Mouse (Mus musculus): ENCODE results near the gene Med29. TPM values are rescaled to one million over a fixed set of nuclear protein-coding genes. Genes with fewer than 3 reads are reported as not detected.

The Med29 gene
- polyA plus RNA-seq, 1 experiment from 2014 or later: 54.3 TPM

DNA sequence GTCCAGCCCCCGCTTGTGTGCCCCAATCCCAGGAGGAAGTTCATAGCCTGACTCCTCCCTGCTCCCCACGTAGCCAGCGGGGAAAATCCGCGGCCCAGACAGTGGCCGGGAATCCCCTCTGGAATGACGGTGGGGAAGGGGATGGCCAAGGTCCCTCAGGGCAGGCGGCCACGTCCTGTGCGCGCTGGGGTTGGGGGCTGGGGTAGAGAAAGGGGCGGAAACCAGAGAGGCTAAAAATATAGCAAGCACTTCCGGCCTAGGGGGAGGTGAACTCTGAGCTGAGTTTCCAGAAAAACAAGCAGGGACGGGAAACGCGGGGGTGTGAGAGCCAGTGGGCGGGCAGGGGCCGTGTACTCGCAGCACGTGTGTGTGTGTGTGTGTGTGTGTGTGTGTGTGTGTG lies 10.6 kb downstream of the Med29 start:
- peak overlapping the region; percentile 73 for H3K9ac ChIP-seq (ENCODE audit: low read depth, low read length)
- no peaks in the 10 kb centered on the region for H3K27me3 ChIP-seq (ENCODE audit: control insufficient read depth, insufficient read depth, low read length)
- peak overlapping the region; percentile 98 for H3K27ac ChIP-seq (ENCODE audit: low read depth, low read length)
- no peaks in the 10 kb centered on the region for H3K9me3 ChIP-seq (replicated peaks; ENCODE audit: control insufficient read depth, low read length)
- peaks cover 52% of the 10 kb centered on the region for H3K4me1 ChIP-seq (ENCODE audit: control insufficient read depth, insufficient read depth, low read length)
- H3K4me3 ChIP-seq (ENCODE audit: low read depth, low read length): peak overlapping the region; percentile 35
- 3% methylated on average over 20 of the region's 20 CpGs for WGBS (ENCODE audit: insufficient replicate concordance)
- H3K36me3 ChIP-seq (ENCODE audit: control insufficient read depth, insufficient read depth, low read length): no peaks in the 10 kb centered on the region
- peak; percentile 58 for ATAC-seq (replicated peaks; ENCODE audit: insufficient number of reproducible peaks, low FRiP score, low TSS enrichment)
- peak overlapping the region; percentile 67 for H3K4me2 ChIP-seq

DNA sequence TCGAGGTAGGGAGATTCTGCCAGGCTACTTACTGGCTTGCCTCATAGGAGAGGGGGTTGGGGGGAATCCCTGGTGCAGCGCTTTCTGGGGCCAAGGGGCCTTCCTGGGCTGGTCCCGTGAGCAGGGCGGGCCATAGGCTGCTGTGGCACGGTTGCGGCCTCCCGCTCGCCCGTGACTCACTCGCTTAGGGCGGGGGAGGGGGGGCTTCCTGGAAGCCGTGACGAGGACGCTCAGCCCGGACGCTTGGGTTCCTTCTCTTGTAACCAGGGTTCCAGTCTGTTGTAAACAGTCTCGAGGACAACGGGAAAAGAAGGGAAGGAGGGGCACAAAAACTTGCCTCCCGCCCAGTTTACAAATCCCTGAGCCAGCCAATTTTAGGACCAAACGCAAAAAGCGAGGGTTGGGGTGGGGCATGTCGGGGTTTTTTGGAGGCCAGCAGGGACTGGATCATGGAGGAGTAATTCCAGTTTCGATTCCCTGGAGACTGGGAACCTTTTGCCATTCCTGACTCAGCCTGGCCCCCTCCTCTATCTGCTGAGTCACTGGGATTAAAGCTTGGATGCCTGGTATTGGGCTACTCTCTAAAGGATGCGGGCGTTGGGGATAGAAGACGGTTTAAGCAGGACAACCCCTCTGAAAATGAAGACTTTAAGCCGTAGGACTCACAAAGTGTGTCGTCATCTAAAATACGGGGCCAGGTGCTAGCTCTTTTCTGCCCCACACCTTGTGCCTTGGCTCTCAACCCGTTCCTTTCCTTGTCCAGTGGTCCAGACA lies 11.3 kb downstream of the Med29 start:
- H3K4me3 ChIP-seq (ENCODE audit: low read depth, low read length): peak overlapping the region; percentile 35
- no peaks in the 10 kb centered on the region for H3K9me3 ChIP-seq (replicated peaks; ENCODE audit: control insufficient read depth, low read length)
- peaks cover 58% of the 10 kb centered on the region for H3K4me1 ChIP-seq (ENCODE audit: control insufficient read depth, insufficient read depth, low read length)
- no peaks in the 10 kb centered on the region for H3K36me3 ChIP-seq (ENCODE audit: control insufficient read depth, insufficient read depth, low read length)
- H3K9ac ChIP-seq (ENCODE audit: low read depth, low read length): peak overlapping the region; percentile 73
- WGBS (ENCODE audit: insufficient replicate concordance): 4% methylated on average over 30 of the region's 30 CpGs
- peak; percentile 43; the same call in 1 of the 2 replicates for ATAC-seq (replicated peaks; ENCODE audit: insufficient number of reproducible peaks, low FRiP score, low TSS enrichment)
- no peaks in the 10 kb centered on the region for H3K27me3 ChIP-seq (ENCODE audit: control insufficient read depth, insufficient read depth, low read length)
- H3K4me2 ChIP-seq: peak overlapping the region; percentile 67
- peak overlapping the region; percentile 98 for H3K27ac ChIP-seq (ENCODE audit: low read depth, low read length)

DNA sequence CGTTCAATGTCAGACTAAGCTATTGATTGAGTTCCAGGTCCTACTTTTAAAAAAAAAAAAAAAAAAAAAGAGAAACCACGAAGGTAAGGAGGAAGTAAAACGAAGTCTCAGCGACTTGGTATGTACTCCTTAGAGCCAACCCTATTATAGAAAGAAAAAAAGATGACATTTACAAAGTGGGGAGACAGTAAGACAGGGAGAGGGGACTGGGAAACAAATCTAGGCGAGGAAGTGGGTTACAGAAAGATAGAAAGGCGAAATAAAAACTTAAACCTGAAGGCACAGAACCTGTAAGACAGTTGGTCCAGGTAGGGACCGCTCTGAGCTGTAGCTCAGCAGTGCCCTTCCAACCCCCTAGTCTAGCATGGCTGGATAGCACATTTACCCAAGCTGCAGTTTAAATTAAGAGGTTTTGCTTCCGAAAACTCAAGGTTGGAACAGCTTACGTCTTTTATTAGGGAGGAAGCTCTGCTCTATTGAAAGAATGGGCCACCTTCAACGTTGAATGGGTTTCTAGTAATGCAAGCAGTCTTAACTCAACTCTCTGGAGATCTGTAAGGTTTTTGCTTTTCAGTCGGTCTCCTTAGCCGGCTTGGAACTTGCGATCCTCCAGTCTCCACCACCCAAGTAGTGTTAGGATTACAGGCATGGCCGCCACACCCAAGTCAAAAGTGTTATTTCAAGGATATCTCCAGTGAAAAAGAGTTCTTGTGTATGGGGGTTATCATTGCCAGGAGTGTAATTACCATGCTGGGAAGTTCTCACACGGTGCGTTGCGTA lies 12.1 kb downstream of the Med29 start, which contains the start of gene Zfp36:
Zfp36 (minus strand) TSS at position 17 of the 780 bp plus-strand sequence.
- ATAC-seq (replicated peaks; ENCODE audit: insufficient number of reproducible peaks, low FRiP score, low TSS enrichment): no peak
- peaks cover 63% of the 10 kb centered on the region for H3K4me1 ChIP-seq (ENCODE audit: control insufficient read depth, insufficient read depth, low read length)
- WGBS (ENCODE audit: insufficient replicate concordance): 43% methylated on average over 17 of the region's 17 CpGs

DNA sequence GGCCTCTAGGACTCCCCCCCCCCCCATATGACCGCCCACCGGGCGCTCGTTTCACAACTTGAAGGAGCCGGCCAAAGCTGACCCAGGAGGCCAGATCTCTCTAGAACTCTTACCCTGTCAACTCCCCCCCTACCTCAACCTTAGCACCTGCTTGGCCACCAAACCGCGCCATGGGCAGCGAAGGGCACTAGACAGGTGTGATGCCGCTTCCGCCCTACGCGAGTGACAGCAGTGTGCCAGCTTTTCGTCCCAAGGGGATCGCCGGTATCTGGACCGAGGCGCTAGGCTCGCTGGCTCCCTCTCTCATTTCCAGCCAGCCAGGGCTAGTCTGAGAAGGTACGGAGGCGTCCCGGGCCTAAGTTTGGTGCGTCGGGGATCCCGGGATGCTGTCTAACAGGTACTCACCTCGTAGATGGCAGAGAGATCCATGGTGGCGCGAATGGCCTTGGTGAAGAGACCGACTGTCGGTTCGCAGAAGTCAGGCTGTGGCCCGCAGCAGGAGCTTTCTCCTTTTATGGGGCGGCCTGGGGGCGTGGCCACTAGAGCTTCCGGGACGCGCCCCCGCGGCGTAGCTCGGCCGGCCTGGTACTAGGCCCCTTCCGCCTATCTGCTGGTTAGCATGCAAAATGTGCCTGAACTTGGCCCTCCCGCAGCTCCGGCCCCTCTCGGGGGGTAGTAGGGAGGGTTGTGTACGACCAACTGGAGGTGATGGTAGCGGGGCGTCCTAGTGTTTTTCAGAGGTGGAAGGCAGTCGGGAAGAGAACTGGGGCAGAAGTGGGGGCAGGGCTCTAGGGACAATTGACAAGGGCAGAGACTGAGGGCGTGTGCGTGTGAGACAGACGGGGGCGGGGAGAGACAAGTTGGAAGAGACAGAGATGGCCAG lies 13.5 kb downstream of the Med29 start:
- Histone ChIP-seq H3K36me3 (ENCODE audit: control insufficient read depth, insufficient read depth, low read length) (no peaks in the 10 kb centered on the region), H3K4me1 (ENCODE audit: control insufficient read depth, insufficient read depth, low read length) (peaks cover 67% of the 10 kb centered on the region), H3K27ac (ENCODE audit: low read depth, low read length) (peak overlapping the region; percentile 89), H3K4me3 (ENCODE audit: low read depth, low read length) (peak overlapping the region; percentile 78), H3K9me3 (replicated peaks; ENCODE audit: control insufficient read depth, low read length) (no peaks in the 10 kb centered on the region), H3K9ac (ENCODE audit: low read depth, low read length) (peak overlapping the region; percentile 89), H3K27me3 (ENCODE audit: control insufficient read depth, insufficient read depth, low read length) (no peaks in the 10 kb centered on the region), H3K4me2 (peak overlapping the region; percentile 96)
- WGBS (ENCODE audit: insufficient replicate concordance): under 1% methylated on average over 53 of the region's 53 CpGs
- peak; percentile 64 for ATAC-seq (replicated peaks; ENCODE audit: insufficient number of reproducible peaks, low FRiP score, low TSS enrichment)

More for the DNA sequence above, 12.1 kb downstream of the Med29 start, which contains the start of gene Zfp36:
- peak within 1 kb of the TSS; percentile 78 for H3K4me3 ChIP-seq (ENCODE audit: low read depth, low read length)
- peak within 1 kb of the TSS; percentile 96 for H3K4me2 ChIP-seq
- H3K36me3 ChIP-seq (ENCODE audit: control insufficient read depth, insufficient read depth, low read length): no peaks in the 10 kb centered on the region
- peak within 1 kb of the TSS; percentile 98 for H3K27ac ChIP-seq (ENCODE audit: low read depth, low read length)
- H3K9me3 ChIP-seq (replicated peaks; ENCODE audit: control insufficient read depth, low read length): no peaks in the 10 kb centered on the region
- H3K27me3 ChIP-seq (ENCODE audit: control insufficient read depth, insufficient read depth, low read length): no peaks in the 10 kb centered on the region
- H3K9ac ChIP-seq (ENCODE audit: low read depth, low read length): peak within 1 kb of the TSS; percentile 89

DNA sequence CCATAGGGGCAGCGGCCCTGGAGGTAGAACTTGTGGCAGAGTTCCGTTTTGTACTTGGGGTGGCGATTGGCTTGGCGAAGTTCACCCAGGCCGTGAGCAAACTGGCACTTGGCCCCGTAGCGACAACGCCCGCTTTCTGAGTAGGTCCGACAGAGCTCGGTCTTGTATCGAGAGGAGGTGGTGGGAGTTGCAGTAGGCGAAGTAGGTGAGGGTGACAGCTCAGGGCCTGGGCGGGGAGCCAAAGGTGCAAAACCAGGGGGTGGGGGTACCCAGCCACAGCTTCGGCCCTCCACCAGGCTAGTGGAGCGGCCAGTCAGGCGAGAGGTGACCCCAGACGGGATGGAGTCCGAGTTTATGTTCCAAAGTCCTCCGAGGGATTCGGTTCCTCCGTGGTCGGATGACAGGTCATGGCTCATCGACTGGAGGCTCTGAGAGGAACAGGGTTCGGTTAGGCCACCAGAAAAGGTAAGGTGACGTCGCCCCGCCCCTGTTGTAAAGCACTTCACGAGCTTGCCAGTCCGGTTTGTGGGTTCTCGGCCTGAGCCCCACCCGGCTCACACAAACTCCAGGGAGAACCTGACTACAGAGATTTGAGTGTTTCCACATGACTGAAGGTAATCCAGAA lies 14.3 kb downstream of the Med29 start:
- peak overlapping the region; percentile 89 for H3K27ac ChIP-seq (ENCODE audit: low read depth, low read length)
- H3K9ac ChIP-seq (ENCODE audit: low read depth, low read length): peak overlapping the region; percentile 89
- H3K27me3 ChIP-seq (ENCODE audit: control insufficient read depth, insufficient read depth, low read length): no peaks in the 10 kb centered on the region
- H3K4me1 ChIP-seq (ENCODE audit: control insufficient read depth, insufficient read depth, low read length): peaks cover 62% of the 10 kb centered on the region
- H3K4me2 ChIP-seq: peak overlapping the region; percentile 96
- no peaks in the 10 kb centered on the region for H3K36me3 ChIP-seq (ENCODE audit: control insufficient read depth, insufficient read depth, low read length)
- no peaks in the 10 kb centered on the region for H3K9me3 ChIP-seq (replicated peaks; ENCODE audit: control insufficient read depth, low read length)
- ATAC-seq (replicated peaks; ENCODE audit: insufficient number of reproducible peaks, low FRiP score, low TSS enrichment): no peak
- 30% methylated on average over 30 of the region's 32 CpGs for WGBS (ENCODE audit: insufficient replicate concordance)
- peak overlapping the region; percentile 78 for H3K4me3 ChIP-seq (ENCODE audit: low read depth, low read length)

- no peaks in the 10 kb centered on the region for H3K36me3 ChIP-seq (ENCODE audit: control insufficient read depth, insufficient read depth, low read length)
- H3K9me3 ChIP-seq (replicated peaks; ENCODE audit: control insufficient read depth, low read length): no peaks in the 10 kb centered on the region
- ATAC-seq (replicated peaks; ENCODE audit: insufficient number of reproducible peaks, low FRiP score, low TSS enrichment): no peak
- peak overlapping the region; percentile 96 for H3K4me2 ChIP-seq
- H3K9ac ChIP-seq (ENCODE audit: low read depth, low read length): peak overlapping the region; percentile 89
- 65% methylated on average over 18 of the region's 18 CpGs for WGBS (ENCODE audit: insufficient replicate concordance)
- H3K27me3 ChIP-seq (ENCODE audit: control insufficient read depth, insufficient read depth, low read length): no peaks in the 10 kb centered on the region
- peaks cover 55% of the 10 kb centered on the region for H3K4me1 ChIP-seq (ENCODE audit: control insufficient read depth, insufficient read depth, low read length)
- H3K27ac ChIP-seq (ENCODE audit: low read depth, low read length): peak overlapping the region; percentile 89
- H3K4me3 ChIP-seq (ENCODE audit: low read depth, low read length): peak overlapping the region; percentile 78
Observed at GRCm38 (mm10) chr7:28377190-28378065, 15.1 kb downstream of the Med29 start.

- H3K27me3 ChIP-seq (ENCODE audit: control insufficient read depth, insufficient read depth, low read length): no peaks in the 10 kb centered on the region
- WGBS (ENCODE audit: insufficient replicate concordance): 2% methylated on average over 30 of the region's 30 CpGs
- peak overlapping the region; percentile 44 for H3K4me3 ChIP-seq (ENCODE audit: low read depth, low read length)
Observed at GRCm38 (mm10) chr7:28376011-28376771, 16.3 kb downstream of the Med29 start.

More at GRCm38 (mm10) chr7:28376011-28376771, 16.3 kb downstream of the Med29 start:
- ATAC-seq (replicated peaks; ENCODE audit: insufficient number of reproducible peaks, low FRiP score, low TSS enrichment): no peak
- Histone ChIP-seq H3K4me1 (ENCODE audit: control insufficient read depth, insufficient read depth, low read length) (peaks cover 46% of the 10 kb centered on the region), H3K9ac (ENCODE audit: low read depth, low read length) (peak overlapping the region; percentile 91), H3K27ac (ENCODE audit: low read depth, low read length) (peak overlapping the region; percentile 99), H3K9me3 (replicated peaks; ENCODE audit: control insufficient read depth, low read length) (no peaks in the 10 kb centered on the region), H3K4me2 (peak overlapping the region; percentile 96), H3K36me3 (ENCODE audit: control insufficient read depth, insufficient read depth, low read length) (no peaks in the 10 kb centered on the region)
